9 mouse cellular contexts compared by ENCODE assay signal in the genomic region with DNA sequence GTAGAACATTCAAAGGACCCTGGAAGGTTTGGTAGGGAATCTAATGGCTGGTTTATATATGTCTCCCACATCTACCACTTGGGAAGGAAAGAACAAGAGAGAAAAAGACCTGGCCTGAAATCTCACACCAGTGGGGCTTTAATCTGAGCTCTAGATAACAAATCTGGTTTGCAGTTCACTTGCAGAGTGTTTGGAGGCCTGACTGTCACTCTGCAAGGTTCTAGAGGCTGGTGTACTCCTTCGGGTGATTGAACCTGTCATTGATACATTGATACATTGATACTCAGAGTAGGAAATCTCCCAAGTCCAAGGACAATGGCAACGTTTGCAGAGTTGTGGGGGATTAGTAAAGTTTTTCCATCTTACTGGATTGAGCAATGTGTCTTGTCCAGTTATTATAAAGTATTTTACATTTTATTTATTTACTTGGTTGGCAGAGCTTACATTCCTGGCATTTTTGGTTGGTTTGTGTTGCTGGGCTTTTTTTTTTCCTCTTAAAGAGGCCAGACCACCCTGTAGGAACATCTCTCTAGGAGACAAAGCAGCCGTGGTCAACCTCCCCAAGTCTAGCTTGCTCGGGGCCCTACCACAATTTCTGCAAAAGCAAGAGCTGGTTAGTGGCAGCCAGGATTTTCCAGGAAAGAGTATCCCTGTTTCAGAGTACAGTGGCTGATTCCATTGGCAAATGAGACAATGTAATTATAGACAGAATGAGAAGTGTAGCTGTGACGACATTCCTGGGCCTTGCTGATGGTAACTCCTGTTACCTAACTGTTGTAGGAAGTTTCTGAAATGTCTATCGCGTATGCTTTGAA.
DNase-seq lines count a peak whose midpoint lies in the region; ATAC-seq lines count a peak whose summit lies in the region.
"Had no signal": no experiment of that assay in that cellular context is flagged by ENCODE, and none has a peak within 500 bp of the region (broad histone marks: within the 10 kb centered on the region; RNA-seq: fewer than 3 reads in every experiment).

No protein-coding gene starts in this region.

- no peaks in the 10 kb centered on the region for H3K9me3 ChIP-seq in heart, embryonic 12.5 days (replicated peaks)
- H3K9me3 ChIP-seq in midbrain, embryonic 16.5 days (replicated peaks; ENCODE audit: control insufficient read depth, low read length, poor library complexity, severe bottlenecking): no peaks in the 10 kb centered on the region
- H3K9me3 ChIP-seq in midbrain, embryonic 11.5 days (ENCODE audit: control insufficient read depth, low read length): no peaks in the 10 kb centered on the region
- H3K9me3 ChIP-seq in limb, embryonic 15.5 days: no peaks in the 10 kb centered on the region

- peaks cover under 1% of the 10 kb centered on the region; the same call in 1 of the 2 replicates for H3K36me3 ChIP-seq in heart, embryonic 12.5 days
- no peaks in the 10 kb centered on the region for H3K36me3 ChIP-seq in midbrain, embryonic 16.5 days (ENCODE audit: control insufficient read depth, insufficient read depth, low read length)
- H3K36me3 ChIP-seq in midbrain, embryonic 11.5 days (ENCODE audit: control insufficient read depth, insufficient read depth, low read length): no peaks in the 10 kb centered on the region
- H3K36me3 ChIP-seq in limb, embryonic 15.5 days: no peaks in the 10 kb centered on the region

- peaks cover 34% of the 10 kb centered on the region for H3K4me1 ChIP-seq in heart, embryonic 12.5 days (replicated peaks)
- peaks cover 4% of the 10 kb centered on the region for H3K4me1 ChIP-seq in midbrain, embryonic 16.5 days (ENCODE audit: control insufficient read depth, insufficient read depth, low read length)
- H3K4me1 ChIP-seq in midbrain, embryonic 11.5 days (ENCODE audit: control insufficient read depth, insufficient read depth, low read length): peaks cover 6% of the 10 kb centered on the region
- H3K4me1 ChIP-seq in limb, embryonic 15.5 days: peaks cover 14% of the 10 kb centered on the region

- H3K27me3 ChIP-seq in heart, embryonic 12.5 days (replicated peaks): no peaks in the 10 kb centered on the region
- H3K27me3 ChIP-seq in midbrain, embryonic 16.5 days (ENCODE audit: control insufficient read depth, insufficient read depth, low read depth, low read length): peaks cover 22% of the 10 kb centered on the region
- H3K27me3 ChIP-seq in midbrain, embryonic 11.5 days (ENCODE audit: control insufficient read depth, insufficient read depth, low read length): peaks cover 23% of the 10 kb centered on the region
- no peaks in the 10 kb centered on the region for H3K27me3 ChIP-seq in limb, embryonic 15.5 days

- no peak for DNase-seq in heart, adult 9 months (ENCODE audit: low spot score in 2 of 2)
- DNase-seq in midbrain, embryonic 11.5 days (ENCODE audit: low spot score, missing footprints): no peak
- DNase-seq in thymus, postnatal 25 days: peak; percentile 40
- no peak for DNase-seq in spleen, postnatal 10 days (ENCODE audit: low spot score in 2 of 2)
- DNase-seq in cerebellum, postnatal 4 days (ENCODE audit: low spot score in 2 of 2): no peak
- DNase-seq: gastrocnemius, postnatal 25 days had no signal

- H3K4me3 ChIP-seq in heart, embryonic 12.5 days: peak overlapping the region; percentile 34
- H3K4me3 ChIP-seq in midbrain, embryonic 16.5 days (ENCODE audit: low read depth, low read length): no peak overlapping the region
- H3K4me3 ChIP-seq in midbrain, embryonic 11.5 days (ENCODE audit: low read depth, low read length): no peak overlapping the region
- H3K4me3 ChIP-seq in limb, embryonic 15.5 days: no peak overlapping the region

- 52% methylated on average over 7 of the region's 7 CpGs for WGBS in heart, embryonic 12.5 days
- 76% methylated on average over 7 of the region's 7 CpGs for WGBS in midbrain, embryonic 16.5 days
- 76% methylated on average over 7 of the region's 7 CpGs for WGBS in midbrain, embryonic 11.5 days
- WGBS in limb, embryonic 15.5 days: 63% methylated on average over 7 of the region's 7 CpGs

- H3K9ac ChIP-seq in heart, embryonic 12.5 days: peak overlapping the region; percentile 56
- H3K9ac ChIP-seq in midbrain, embryonic 16.5 days (ENCODE audit: low read depth, low read length): no peak overlapping the region
- H3K9ac ChIP-seq in midbrain, embryonic 11.5 days (ENCODE audit: low read length): no peak overlapping the region
- H3K9ac ChIP-seq in limb, embryonic 15.5 days: no peak overlapping the region

- ATAC-seq in heart, embryonic 12.5 days (ENCODE audit: insufficient number of reproducible peaks, low FRiP score): no peak
- no peak for ATAC-seq in midbrain, embryonic 16.5 days
- no peak for ATAC-seq in midbrain, embryonic 11.5 days (ENCODE audit: low FRiP score)
- ATAC-seq in limb, embryonic 15.5 days (ENCODE audit: insufficient number of reproducible peaks, low FRiP score, low TSS enrichment, low read depth): no peak

- 0 out of 2 replicates have a peak overlapping the region, but pooled peaks have one; percentile 34 for H3K27ac ChIP-seq in heart, embryonic 12.5 days (ENCODE audit: poor library complexity, severe bottlenecking)
- no peak overlapping the region for H3K27ac ChIP-seq in midbrain, embryonic 16.5 days (ENCODE audit: low read length)
- H3K27ac ChIP-seq in midbrain, embryonic 11.5 days (ENCODE audit: low read depth, low read length): no peak overlapping the region
- H3K27ac ChIP-seq in limb, embryonic 15.5 days: no peak overlapping the region

- peak overlapping the region; percentile 60 for H3K4me2 ChIP-seq in heart, embryonic 12.5 days
- H3K4me2 ChIP-seq in midbrain, embryonic 16.5 days (ENCODE audit: low read length): peak overlapping the region; percentile 12; the same call in 1 of the 2 replicates
- H3K4me2 ChIP-seq in midbrain, embryonic 11.5 days: no peak overlapping the region
- H3K4me2 ChIP-seq in limb, embryonic 15.5 days: 0 out of 2 replicates have a peak overlapping the region, but pooled peaks have one; percentile 19
